In the genomic region with DNA sequence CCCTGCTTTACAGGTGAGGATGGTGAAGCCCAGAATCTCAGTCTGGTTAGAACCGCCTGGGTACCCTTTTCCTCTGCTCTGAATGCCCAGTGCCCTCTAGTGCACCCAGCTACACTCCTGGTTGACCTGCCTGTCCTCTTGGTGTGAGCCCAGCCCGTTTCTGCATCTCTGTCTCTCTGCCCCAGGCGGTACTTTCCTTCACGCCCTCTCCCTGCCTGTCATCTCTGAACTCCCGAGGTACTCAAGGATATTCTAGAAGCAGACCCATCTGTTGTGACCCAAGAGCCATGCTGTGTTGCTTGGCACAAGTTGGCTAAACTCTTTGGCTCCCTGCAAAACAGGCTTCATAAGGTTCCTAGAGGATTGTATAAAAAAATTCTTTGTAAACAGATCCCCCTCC, we compare ENCODE assay signal across 19 mouse cellular contexts.
DNase-seq lines count a peak whose midpoint lies in the region; ATAC-seq and TF ChIP-seq lines count a peak whose summit lies in the region.
"Had no signal": no experiment of that assay in that cellular context is flagged by ENCODE, and none has a peak within 500 bp of the region (broad histone marks: within the 10 kb centered on the region; RNA-seq: fewer than 3 reads in every experiment).

No protein-coding gene starts in this region.

- no peak overlapping the region for H3K27ac ChIP-seq in kidney, embryonic 15.5 days
- H3K27ac ChIP-seq in cerebellum, adult 2 months (ENCODE audit: insufficient read depth, low read length) = peak overlapping the region; percentile 89
- H3K27ac ChIP-seq: forebrain, embryonic 13.5 days; left cerebral cortex, adult 2 months; limb, embryonic 12.5 days; liver, embryonic 13.5 days; lung, embryonic 15.5 days had no signal

- peaks cover 35% of the 10 kb centered on the region for H3K4me1 ChIP-seq in kidney, embryonic 15.5 days
- H3K4me1 ChIP-seq in cerebellum, adult 2 months (ENCODE audit: control insufficient read depth, insufficient read depth, low read length) = peaks cover 67% of the 10 kb centered on the region

- no peaks in the 10 kb centered on the region for H3K9me3 ChIP-seq in kidney, embryonic 15.5 days (replicated peaks)
- H3K9me3 ChIP-seq: forebrain, embryonic 13.5 days; heart, embryonic 12.5 days; limb, embryonic 12.5 days; liver, embryonic 13.5 days; lung, embryonic 15.5 days had no signal

- ATAC-seq in kidney, embryonic 15.5 days (replicated peaks; ENCODE audit: low FRiP score) = no peak
- ATAC-seq in cerebellum, adult (ENCODE audit: insufficient number of reproducible peaks, low FRiP score, low TSS enrichment) = peak; percentile 70
- no peak for ATAC-seq in erythroid progenitor cell, adult 5-6 weeks (replicated peaks; ENCODE audit: low FRiP score, poor library complexity, severe bottlenecking)
- ATAC-seq: activated CD4-positive, CD25-positive, alpha-beta regulatory T cell, adult 4 months; forebrain, embryonic 13.5 days; inflammation-experienced regulatory T-cells, adult 6 months; Patski had no signal

- no peak for TF ChIP-seq CTCF in cerebellum, adult 2 months (IDR thresholded peaks at IDR 0.05; ENCODE audit: borderline replicate concordance, insufficient read depth, low read depth, low read length)

- H3K27me3 ChIP-seq in kidney, embryonic 15.5 days = no peaks in the 10 kb centered on the region
- H3K27me3 ChIP-seq in cerebellum, adult 2 months (ENCODE audit: control insufficient read depth, insufficient read depth, low read length) = no peaks in the 10 kb centered on the region
- H3K27me3 ChIP-seq: forebrain, embryonic 13.5 days; heart, embryonic 12.5 days; limb, embryonic 12.5 days; liver, embryonic 13.5 days; lung, embryonic 15.5 days; Patski had no signal

- peak; percentile 33 for DNase-seq in kidney, adult 11 months
- DNase-seq in cerebellum, adult 2 months = peak; percentile 88 to 92
- DNase-seq in kidney, adult 9 months = peak; percentile 49
- no peak for DNase-seq in right cerebral cortex, postnatal 14 days
- DNase-seq: adrenal gland, postnatal 25 days; liver, embryonic 13.5 days; midbrain, embryonic 14.5 days; thymus, adult 18-20 months had no signal

- no peak for TF ChIP-seq POLR2A in cerebellum, adult 2 months (IDR thresholded peaks at IDR 0.05; ENCODE audit: borderline replicate concordance, insufficient read depth, low read length)

- no peak overlapping the region for H3K4me2 ChIP-seq in kidney, embryonic 15.5 days
- H3K4me2 ChIP-seq: forebrain, embryonic 13.5 days; heart, embryonic 12.5 days; limb, embryonic 12.5 days; liver, embryonic 13.5 days; lung, embryonic 15.5 days had no signal

- WGBS in kidney, embryonic 15.5 days = 55% methylated on average over 5 of the region's 5 CpGs
- WGBS in cerebellum, adult 2 months = 2% methylated on average over 5 of the region's 5 CpGs

- no peak overlapping the region for H3K4me3 ChIP-seq in kidney, embryonic 15.5 days (replicated peaks)
- peak overlapping the region; percentile 6 for H3K4me3 ChIP-seq in cerebellum, adult 2 months (replicated peaks; ENCODE audit: insufficient read depth, low read depth, low read length)
- H3K4me3 ChIP-seq: forebrain, embryonic 13.5 days; heart, embryonic 12.5 days; left cerebral cortex, adult 2 months; limb, embryonic 12.5 days; liver, embryonic 13.5 days; lung, embryonic 15.5 days had no signal

- H3K36me3 ChIP-seq in kidney, embryonic 15.5 days = no peaks in the 10 kb centered on the region
- H3K36me3 ChIP-seq: heart, embryonic 12.5 days; limb, embryonic 12.5 days; liver, embryonic 13.5 days; lung, embryonic 15.5 days had no signal

- no peak overlapping the region for H3K9ac ChIP-seq in kidney, embryonic 15.5 days
- H3K9ac ChIP-seq: forebrain, embryonic 13.5 days; heart, embryonic 12.5 days; limb, embryonic 12.5 days; liver, embryonic 13.5 days; lung, embryonic 15.5 days had no signal
